Mouse (Mus musculus): ENCODE measurements around the gene Chchd1. TPM values are rescaled to one million over a fixed set of nuclear protein-coding genes. Genes with fewer than 3 reads are reported as not detected.

The Chchd1 gene
- polyA plus RNA-seq, 1 experiment from 2014 or later = 214 TPM

DNA sequence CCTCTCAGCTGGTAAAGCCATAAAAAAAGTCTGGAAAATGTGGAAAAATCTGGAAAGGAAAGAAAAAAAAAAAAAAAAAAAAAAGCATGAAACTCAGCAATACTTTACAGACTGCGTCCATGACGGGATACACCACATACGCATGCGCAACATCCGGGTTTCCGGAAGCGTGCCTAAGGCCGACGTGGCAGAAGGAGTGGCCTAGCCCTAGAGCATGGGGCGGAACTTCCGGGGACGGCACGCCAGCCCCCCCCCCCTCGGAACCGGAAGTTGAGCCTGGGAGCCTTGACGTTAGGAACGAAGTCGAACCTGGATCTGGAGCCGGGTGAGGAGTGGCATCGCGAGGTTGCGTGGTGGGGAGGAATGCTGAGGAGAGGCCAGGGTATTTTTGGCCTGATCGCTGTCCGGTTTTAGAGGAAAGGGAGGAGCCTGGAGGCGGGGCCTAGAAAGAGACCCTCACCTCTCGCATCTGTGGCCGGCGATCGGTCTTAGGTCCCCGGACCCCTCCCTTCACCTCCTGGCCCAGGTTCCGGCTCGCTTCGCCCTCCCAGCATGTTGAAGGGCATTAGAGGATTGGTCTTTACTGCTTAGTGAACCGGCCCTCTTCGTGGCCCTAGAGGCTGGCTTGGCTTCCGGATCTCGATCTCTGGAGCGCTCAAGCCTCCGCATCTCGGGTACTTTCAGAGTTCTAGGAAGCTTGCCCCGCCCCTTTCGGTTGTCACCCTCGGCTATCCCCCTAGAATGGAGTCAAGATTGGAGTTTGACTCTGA, 28.6 kb upstream of the Chchd1 start, which contains the start of gene Sec24c:
Gene Sec24c (plus strand): TSS at position 245 of the 770 bp plus-strand sequence.
- Histone ChIP-seq H3K27me3 (ENCODE audit: control insufficient read depth, insufficient read depth, low read length) (no peaks in the 10 kb centered on the region), H3K9me3 (ENCODE audit: control insufficient read depth, low read length) (no peaks in the 10 kb centered on the region), H3K4me2 (ENCODE audit: low read depth) (peak within 1 kb of the TSS; percentile 70), H3K36me3 (ENCODE audit: control insufficient read depth, insufficient read depth, low read length) (peaks cover 13% of the 10 kb centered on the region), H3K27ac (ENCODE audit: low read depth, low read length) (peak within 1 kb of the TSS; percentile 49), H3K4me1 (ENCODE audit: control insufficient read depth, insufficient read depth, low read length) (no peaks in the 10 kb centered on the region), H3K9ac (ENCODE audit: low read length) (peak within 1 kb of the TSS; percentile 69), H3K4me3 (ENCODE audit: low read depth, low read length) (peak within 1 kb of the TSS; percentile 79)
- WGBS = under 1% methylated on average over 42 of the region's 43 CpGs
- ATAC-seq (ENCODE audit: insufficient read depth, low FRiP score, low TSS enrichment) = peak; percentile 97
- peak; percentile 99 for DNase-seq (ENCODE audit: low spot score)

DNA sequence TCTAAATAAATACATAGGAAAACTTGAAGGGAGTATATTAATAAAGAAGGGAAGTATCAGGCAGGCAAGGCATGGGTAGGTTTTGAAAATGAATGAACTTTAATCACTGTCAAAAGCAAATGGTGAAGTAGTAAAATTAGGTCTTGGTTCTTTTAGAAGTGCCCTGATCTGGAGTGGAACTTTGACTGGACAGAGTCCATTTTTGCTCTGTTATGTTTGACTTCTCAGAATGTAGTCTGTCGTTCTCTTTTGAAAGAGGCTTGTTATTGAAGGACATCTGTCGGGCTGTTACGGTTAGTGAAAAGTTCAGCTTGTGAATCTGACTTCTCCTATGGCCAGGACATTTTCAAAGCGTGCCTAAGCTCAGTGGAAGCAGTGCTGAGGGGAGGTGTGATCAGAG, 24.9 kb upstream of the Chchd1 start:
- DNase-seq (ENCODE audit: low spot score) (no peak), ATAC-seq (ENCODE audit: insufficient read depth, low FRiP score, low TSS enrichment) (no peak)
- no peaks in the 10 kb centered on the region for H3K4me1 ChIP-seq (ENCODE audit: control insufficient read depth, insufficient read depth, low read length)
- H3K27ac ChIP-seq (ENCODE audit: low read depth, low read length) = no peak overlapping the region
- 94% methylated on average over 4 of the region's 4 CpGs for WGBS
- no peaks in the 10 kb centered on the region for H3K9me3 ChIP-seq (ENCODE audit: control insufficient read depth, low read length)
- H3K4me3 ChIP-seq (ENCODE audit: low read depth, low read length) = no peak overlapping the region
- peaks cover 28% of the 10 kb centered on the region for H3K36me3 ChIP-seq (ENCODE audit: control insufficient read depth, insufficient read depth, low read length)
- H3K27me3 ChIP-seq (ENCODE audit: control insufficient read depth, insufficient read depth, low read length) = no peaks in the 10 kb centered on the region
- H3K4me2 ChIP-seq (ENCODE audit: low read depth) = no peak overlapping the region
- H3K9ac ChIP-seq (ENCODE audit: low read length) = no peak overlapping the region

DNA sequence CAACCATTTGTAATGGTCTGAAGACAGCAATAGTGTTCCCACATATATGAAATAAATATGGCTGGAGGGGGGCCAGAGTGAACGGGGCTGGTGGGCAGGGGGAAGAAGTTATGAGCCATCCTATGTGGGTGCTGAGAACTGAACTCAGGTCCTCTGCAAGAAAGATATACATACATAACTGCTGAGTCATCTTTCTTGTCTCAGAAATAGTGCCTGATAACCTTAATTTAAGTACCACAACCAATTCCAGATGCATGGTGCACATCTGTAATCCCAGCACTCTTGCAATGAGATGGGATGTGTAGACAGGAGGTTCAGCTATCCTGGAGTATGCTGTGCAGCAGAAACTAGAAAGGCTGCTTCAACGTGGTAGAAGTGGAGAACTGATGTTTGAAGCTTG, 21.1 kb upstream of the Chchd1 start:
- peaks cover 36% of the 10 kb centered on the region for H3K36me3 ChIP-seq (ENCODE audit: control insufficient read depth, insufficient read depth, low read length)
- ATAC-seq (ENCODE audit: insufficient read depth, low FRiP score, low TSS enrichment) = no peak
- no peaks in the 10 kb centered on the region for H3K9me3 ChIP-seq (ENCODE audit: control insufficient read depth, low read length)
- H3K9ac ChIP-seq (ENCODE audit: low read length) = no peak overlapping the region
- no peak overlapping the region for H3K27ac ChIP-seq (ENCODE audit: low read depth, low read length)
- 91% methylated on average over 2 of the region's 2 CpGs for WGBS
- H3K27me3 ChIP-seq (ENCODE audit: control insufficient read depth, insufficient read depth, low read length) = no peaks in the 10 kb centered on the region
- DNase-seq (ENCODE audit: low spot score) = no peak
- no peak overlapping the region for H3K4me3 ChIP-seq (ENCODE audit: low read depth, low read length)
- H3K4me1 ChIP-seq (ENCODE audit: control insufficient read depth, insufficient read depth, low read length) = no peaks in the 10 kb centered on the region
- H3K4me2 ChIP-seq (ENCODE audit: low read depth) = no peak overlapping the region

DNA sequence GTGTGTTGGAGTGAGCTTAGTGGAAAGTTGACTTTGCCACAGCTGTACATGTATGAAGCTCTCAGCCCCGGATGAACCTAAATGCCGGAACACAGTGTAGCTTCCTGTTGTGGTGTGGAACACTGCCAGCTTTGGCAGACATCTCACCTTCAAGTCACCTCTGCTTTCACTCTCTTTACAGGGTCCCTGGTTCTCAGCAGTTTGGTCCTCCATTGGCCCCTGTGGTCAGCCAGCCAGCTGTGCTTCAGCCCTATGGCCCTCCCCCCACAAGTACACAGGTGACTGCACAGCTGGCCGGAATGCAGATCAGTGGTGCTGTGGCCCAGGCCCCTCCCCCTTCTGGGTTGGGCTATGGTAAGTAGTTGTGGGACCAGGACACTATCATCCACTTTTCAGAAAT, 20.3 kb upstream of the Chchd1 start:
- peaks cover 40% of the 10 kb centered on the region for H3K36me3 ChIP-seq (ENCODE audit: control insufficient read depth, insufficient read depth, low read length)
- H3K4me3 ChIP-seq (ENCODE audit: low read depth, low read length) = no peak overlapping the region
- 87% methylated on average over 3 of the region's 3 CpGs for WGBS
- ATAC-seq (ENCODE audit: insufficient read depth, low FRiP score, low TSS enrichment) = no peak
- H3K4me2 ChIP-seq (ENCODE audit: low read depth) = no peak overlapping the region
- H3K9me3 ChIP-seq (ENCODE audit: control insufficient read depth, low read length) = no peaks in the 10 kb centered on the region
- H3K27me3 ChIP-seq (ENCODE audit: control insufficient read depth, insufficient read depth, low read length) = no peaks in the 10 kb centered on the region
- H3K4me1 ChIP-seq (ENCODE audit: control insufficient read depth, insufficient read depth, low read length) = no peaks in the 10 kb centered on the region
- H3K27ac ChIP-seq (ENCODE audit: low read depth, low read length) = no peak overlapping the region
- no peak overlapping the region for H3K9ac ChIP-seq (ENCODE audit: low read length)
- DNase-seq (ENCODE audit: low spot score) = no peak

DNA sequence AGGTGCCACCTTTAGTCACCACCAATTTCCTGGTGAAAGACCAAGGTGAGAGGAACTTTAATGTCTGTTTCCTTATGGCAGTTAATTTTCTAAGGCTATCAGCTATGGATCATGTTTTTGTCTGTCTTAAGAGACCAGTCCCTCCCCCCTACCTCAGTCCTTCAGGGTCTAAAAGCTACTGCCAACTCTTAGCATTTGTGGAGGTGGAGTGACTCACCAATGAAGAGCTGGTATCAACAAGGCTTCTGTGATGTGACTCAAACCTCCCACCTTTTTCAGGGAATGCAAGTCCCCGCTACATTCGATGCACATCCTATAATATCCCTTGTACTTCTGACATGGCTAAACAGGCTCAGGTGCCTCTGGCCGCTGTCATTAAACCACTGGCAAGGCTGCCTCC, 16.2 kb upstream of the Chchd1 start:
- H3K9me3 ChIP-seq (ENCODE audit: control insufficient read depth, low read length) = no peaks in the 10 kb centered on the region
- no peaks in the 10 kb centered on the region for H3K27me3 ChIP-seq (ENCODE audit: control insufficient read depth, insufficient read depth, low read length)
- peaks cover 48% of the 10 kb centered on the region for H3K36me3 ChIP-seq (ENCODE audit: control insufficient read depth, insufficient read depth, low read length)
- H3K27ac ChIP-seq (ENCODE audit: low read depth, low read length) = no peak overlapping the region
- no peak overlapping the region for H3K9ac ChIP-seq (ENCODE audit: low read length)
- no peak for DNase-seq (ENCODE audit: low spot score)
- ATAC-seq (ENCODE audit: insufficient read depth, low FRiP score, low TSS enrichment) = no peak
- 92% methylated on average over 3 of the region's 3 CpGs for WGBS
- H3K4me2 ChIP-seq (ENCODE audit: low read depth) = no peak overlapping the region
- no peak overlapping the region for H3K4me3 ChIP-seq (ENCODE audit: low read depth, low read length)
- H3K4me1 ChIP-seq (ENCODE audit: control insufficient read depth, insufficient read depth, low read length) = no peaks in the 10 kb centered on the region

DNA sequence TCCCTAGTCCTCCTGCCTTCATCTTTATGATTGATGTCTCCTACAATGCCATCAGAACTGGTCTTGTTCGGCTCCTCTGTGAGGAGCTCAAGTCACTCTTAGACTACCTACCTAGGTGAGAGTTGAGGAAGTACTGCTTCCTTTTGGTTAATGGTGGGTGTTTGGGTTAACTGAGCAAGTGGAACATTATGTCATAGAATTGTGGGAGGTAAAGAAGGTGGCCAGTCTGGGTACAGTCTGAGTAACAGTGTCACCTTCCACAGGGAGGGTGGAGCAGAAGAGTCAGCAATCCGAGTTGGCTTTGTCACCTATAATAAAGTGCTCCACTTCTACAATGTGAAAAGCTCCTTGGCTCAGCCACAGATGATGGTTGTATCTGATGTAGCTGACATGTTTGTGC, 13.8 kb upstream of the Chchd1 start:
- no peak overlapping the region for H3K4me3 ChIP-seq (ENCODE audit: low read depth, low read length)
- no peaks in the 10 kb centered on the region for H3K27me3 ChIP-seq (ENCODE audit: control insufficient read depth, insufficient read depth, low read length)
- ATAC-seq (ENCODE audit: insufficient read depth, low FRiP score, low TSS enrichment) = no peak
- no peaks in the 10 kb centered on the region for H3K4me1 ChIP-seq (ENCODE audit: control insufficient read depth, insufficient read depth, low read length)
- WGBS = 91% methylated on average over 2 of the region's 2 CpGs
- no peak for DNase-seq (ENCODE audit: low spot score)
- H3K9me3 ChIP-seq (ENCODE audit: control insufficient read depth, low read length) = no peaks in the 10 kb centered on the region
- H3K4me2 ChIP-seq (ENCODE audit: low read depth) = no peak overlapping the region
- H3K9ac ChIP-seq (ENCODE audit: low read length) = no peak overlapping the region
- no peak overlapping the region for H3K27ac ChIP-seq (ENCODE audit: low read depth, low read length)
- peaks cover 41% of the 10 kb centered on the region for H3K36me3 ChIP-seq (ENCODE audit: control insufficient read depth, insufficient read depth, low read length)

DNA sequence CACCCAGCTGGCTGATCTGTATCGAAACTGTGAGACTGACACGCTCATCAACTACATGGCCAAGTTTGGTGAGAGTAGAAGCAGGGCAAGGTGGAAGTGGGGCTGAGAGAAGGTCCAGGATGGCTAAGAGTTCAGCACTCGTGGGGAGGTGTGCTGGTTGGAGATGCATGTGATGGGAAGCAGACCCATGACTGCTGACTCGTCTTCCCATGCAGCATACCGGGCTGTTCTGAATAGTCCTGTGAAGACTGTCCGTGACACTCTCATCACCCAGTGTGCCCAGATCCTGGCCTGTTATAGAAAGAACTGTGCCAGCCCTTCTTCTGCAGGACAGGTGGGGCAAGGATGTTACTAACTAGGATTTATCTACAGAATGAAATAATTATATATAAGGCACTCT, 11.0 kb upstream of the Chchd1 start:
- Histone ChIP-seq H3K9ac (ENCODE audit: low read length) (no peak overlapping the region), H3K4me2 (ENCODE audit: low read depth) (no peak overlapping the region), H3K4me3 (ENCODE audit: low read depth, low read length) (no peak overlapping the region), H3K36me3 (ENCODE audit: control insufficient read depth, insufficient read depth, low read length) (peaks cover 32% of the 10 kb centered on the region), H3K27me3 (ENCODE audit: control insufficient read depth, insufficient read depth, low read length) (no peaks in the 10 kb centered on the region), H3K9me3 (ENCODE audit: control insufficient read depth, low read length) (no peaks in the 10 kb centered on the region), H3K27ac (ENCODE audit: low read depth, low read length) (no peak overlapping the region), H3K4me1 (ENCODE audit: control insufficient read depth, insufficient read depth, low read length) (peaks cover 12% of the 10 kb centered on the region)
- ATAC-seq (ENCODE audit: insufficient read depth, low FRiP score, low TSS enrichment) (no peak), DNase-seq (ENCODE audit: low spot score) (no peak)
- 92% methylated on average over 6 of the region's 6 CpGs for WGBS

DNA sequence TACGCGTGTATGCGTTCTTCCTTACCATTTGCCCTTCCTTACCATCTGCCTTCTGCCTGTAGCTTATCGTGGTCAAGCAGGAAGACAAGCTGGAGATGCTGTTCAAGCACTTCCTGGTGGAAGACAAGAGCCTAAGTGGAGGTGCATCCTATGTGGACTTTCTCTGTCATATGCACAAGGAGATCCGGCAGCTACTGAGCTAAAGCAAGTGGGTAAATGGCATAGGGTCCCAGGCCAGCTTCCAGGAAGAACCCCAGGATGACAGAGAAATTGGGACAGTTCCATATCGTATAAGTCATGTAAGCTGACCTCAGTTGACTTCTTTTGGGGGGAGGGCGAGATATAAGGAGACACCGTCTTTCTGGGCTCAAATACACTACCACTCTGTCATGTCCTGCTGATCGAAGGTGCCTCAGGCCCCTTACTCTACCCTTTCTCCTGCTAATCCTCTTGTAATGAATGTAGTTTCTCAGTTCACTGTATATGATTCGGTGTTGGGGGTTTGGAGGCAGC, 9.2 kb upstream of the Chchd1 start:
- H3K36me3 ChIP-seq (ENCODE audit: control insufficient read depth, insufficient read depth, low read length) = peaks cover 23% of the 10 kb centered on the region
- no peaks in the 10 kb centered on the region for H3K27me3 ChIP-seq (ENCODE audit: control insufficient read depth, insufficient read depth, low read length)
- DNase-seq (ENCODE audit: low spot score) (no peak), ATAC-seq (ENCODE audit: insufficient read depth, low FRiP score, low TSS enrichment) (no peak)
- no peak overlapping the region for H3K4me3 ChIP-seq (ENCODE audit: low read depth, low read length)
- no peak overlapping the region for H3K4me2 ChIP-seq (ENCODE audit: low read depth)
- no peak overlapping the region for H3K9ac ChIP-seq (ENCODE audit: low read length)
- WGBS = 95% methylated on average over 10 of the region's 10 CpGs
- no peak overlapping the region for H3K27ac ChIP-seq (ENCODE audit: low read depth, low read length)
- peaks cover 16% of the 10 kb centered on the region for H3K4me1 ChIP-seq (ENCODE audit: control insufficient read depth, insufficient read depth, low read length)
- no peaks in the 10 kb centered on the region for H3K9me3 ChIP-seq (ENCODE audit: control insufficient read depth, low read length)

Measured in neural tube, embryonic 11.5 days (tissue).